Mouse (Mus musculus) MEL (cell line): ENCODE measurements around the gene Gnb4. TPM values are rescaled to one million over a fixed set of nuclear protein-coding genes. Genes with fewer than 3 reads are reported as not detected.

Experiments
- DNase-seq: peaks from one replicate; pipeline ENCODE4 v3.0.0; 2011; ENCODE audit warnings: low read depth, low spot score
- H3K27ac ChIP-seq: 2 replicates; pipeline ENCODE4 v1.5.1; 2012; ENCODE audit warnings: low read depth, mild to moderate bottlenecking, control low read depth, low read length, moderate library complexity; ENCODE audit not compliant: control insufficient read depth
- H3K27me3 ChIP-seq, 2 experiments: fragments of 150-350 bp in 1 of 2; sonication (generic) in 1 of 2; 2 replicates each; pipeline ENCODE4 v1.6.1; 2012; ENCODE audit warnings: low read length in 2 of 2, mild to moderate bottlenecking in 2 of 2, improper control_type of control experiment in 1 of 2, moderate library complexity in 1 of 2; ENCODE audit not compliant: insufficient read depth in 2 of 2, control insufficient read depth in 1 of 2
- H3K36me3 ChIP-seq, 2 experiments: 2 replicates each; pipeline ENCODE4 v1.6.1; 2012 to 2014; ENCODE audit warnings: low read length in 2 of 2, improper control_type of control experiment in 1 of 2, inconsistent platforms in 1 of 2, mild to moderate bottlenecking in 1 of 2; ENCODE audit not compliant: insufficient read depth in 2 of 2, control insufficient read depth in 1 of 2
- H3K4me1 ChIP-seq, 2 experiments: fragments of 150-350 bp in 1 of 2; sonication (generic) in 1 of 2; 2 replicates each; pipeline ENCODE4 v1.6.1; 2012; ENCODE audit warnings: low read length in 2 of 2, improper control_type of control experiment in 1 of 2, mild to moderate bottlenecking in 1 of 2; ENCODE audit not compliant: insufficient read depth in 2 of 2, control insufficient read depth in 1 of 2
- H3K4me3 ChIP-seq, 2 experiments: fragments of 150-350 bp in 1 of 2; sonication (generic) in 1 of 2; 2 replicates each; pipeline ENCODE4 v1.5.1; 2012; ENCODE audit warnings: low read depth in 2 of 2, low read length in 2 of 2, mild to moderate bottlenecking in 2 of 2, moderate library complexity in 2 of 2, control low read depth in 1 of 2, improper control_type of control experiment in 1 of 2; ENCODE audit not compliant: control insufficient read depth in 1 of 2, insufficient read depth in 1 of 2
- H3K79me2 ChIP-seq: 2 replicates; pipeline ENCODE4 v1.6.1; 2012; ENCODE audit warnings: mild to moderate bottlenecking, low read length, moderate library complexity; ENCODE audit not compliant: control insufficient read depth, poor library complexity, insufficient read depth
- H3K9ac ChIP-seq: 2 replicates; pipeline ENCODE4 v1.6.1; 2012; ENCODE audit warnings: low read depth, mild to moderate bottlenecking, control low read depth, low read length, moderate library complexity; ENCODE audit not compliant: control insufficient read depth, poor library complexity, severe bottlenecking
- H3K9me3 ChIP-seq: fragments of 150-350 bp; sonication (generic); replicated peaks from 2 replicates; pipeline ENCODE4 v1.6.1; 2012; ENCODE audit warnings: mild to moderate bottlenecking, low read length, improper control_type of control experiment, moderate library complexity; ENCODE audit not compliant: insufficient read depth
- BHLHE40 ChIP-seq: IDR thresholded peaks from 2 replicates; pipeline ENCODE4 v1.6.1; 2012; ENCODE audit warnings: low read depth, mild to moderate bottlenecking, inconsistent platforms, low read length, improper control_type of control experiment, borderline replicate concordance
- CTCF ChIP-seq, 3 experiments: IDR thresholded peaks in 2 of 3; conservative IDR thresholded peaks in 1 of 3; 2 replicates each; pipeline ENCODE4 v1.5.1; 2011 to 2012; ENCODE audit warnings: low read length in 3 of 3, low read depth in 2 of 3, mild to moderate bottlenecking in 2 of 3, improper control_type of control experiment in 1 of 3, inconsistent platforms in 1 of 3, mixed read lengths in 1 of 3, moderate library complexity in 1 of 3; ENCODE audit not compliant: control insufficient read depth in 1 of 3, insufficient read depth in 1 of 3, poor library complexity in 1 of 3, severe bottlenecking in 1 of 3
- GATA1 ChIP-seq: IDR thresholded peaks from 2 replicates; pipeline ENCODE4 v1.6.1; 2011; ENCODE audit warnings: low read depth, low read length, improper control_type of control experiment
- HCFC1 ChIP-seq: IDR thresholded peaks from 2 replicates; pipeline ENCODE4 v1.6.1; 2012; ENCODE audit warnings: low read depth, mild to moderate bottlenecking, inconsistent platforms, low read length, improper control_type of control experiment, moderate library complexity
- JUND ChIP-seq: IDR thresholded peaks from 2 replicates; pipeline ENCODE4 v1.6.1; 2011; ENCODE audit warnings: low read depth, mild to moderate bottlenecking, improper control_type of control experiment, low read length
- KAT2A ChIP-seq: conservative IDR thresholded peaks from 2 replicates; pipeline ENCODE4 v1.6.1; 2012; ENCODE audit warnings: low read depth, low read length, improper control_type of control experiment, inconsistent platforms
- MAX ChIP-seq: IDR thresholded peaks from 2 replicates; pipeline ENCODE4 v1.6.1; 2011; ENCODE audit warnings: low read length, improper control_type of control experiment
- MEF2A ChIP-seq: IDR thresholded peaks from 2 replicates; pipeline ENCODE4 v1.6.1; 2014; ENCODE audit warnings: low read depth, mild to moderate bottlenecking, inconsistent platforms, low read length, improper control_type of control experiment; ENCODE audit not compliant: poor library complexity, insufficient replicate concordance, severe bottlenecking; ENCODE audit errors: extremely low read depth
- MXI1 ChIP-seq: IDR thresholded peaks from 2 replicates; pipeline ENCODE4 v1.6.1; 2011; ENCODE audit warnings: mild to moderate bottlenecking, low read depth, low read length, improper control_type of control experiment
- POLR2A ChIP-seq, 2 experiments: IDR thresholded peaks; 2 replicates each; pipeline ENCODE4 v1.6.1; 2011 to 2012; ENCODE audit warnings: low read length in 2 of 2, mild to moderate bottlenecking in 2 of 2, control low read depth in 1 of 2, improper control_type of control experiment in 1 of 2, low read depth in 1 of 2, moderate library complexity in 1 of 2; ENCODE audit not compliant: control insufficient read depth in 1 of 2, insufficient read depth in 1 of 2, poor library complexity in 1 of 2
- RCOR1 ChIP-seq: IDR thresholded peaks from 2 replicates; pipeline ENCODE4 v1.6.1; 2012; ENCODE audit warnings: low read depth, mild to moderate bottlenecking, inconsistent platforms, low read length, improper control_type of control experiment
- SIN3A ChIP-seq: IDR thresholded peaks from 2 replicates; pipeline ENCODE4 v1.6.1; 2012; ENCODE audit warnings: low read length, improper control_type of control experiment, inconsistent platforms
- SMC3 ChIP-seq: IDR thresholded peaks from 2 replicates; pipeline ENCODE4 v1.6.1; 2011; ENCODE audit warnings: low read depth, low read length, improper control_type of control experiment
- TAL1 ChIP-seq: IDR thresholded peaks from 2 replicates; pipeline ENCODE4 v1.6.1; 2012; ENCODE audit warnings: mild to moderate bottlenecking, inconsistent platforms, low read length, moderate library complexity, mixed read lengths
- TCF12 ChIP-seq: IDR thresholded peaks from 2 replicates; pipeline ENCODE4 v1.6.1; 2014; ENCODE audit warnings: low read depth, mild to moderate bottlenecking, inconsistent platforms, low read length, improper control_type of control experiment, moderate library complexity
- USF2 ChIP-seq, 2 experiments: IDR thresholded peaks; 2 replicates each; pipeline ENCODE4 v1.6.1; 2011 to 2012; ENCODE audit warnings: improper control_type of control experiment in 2 of 2, low read length in 2 of 2, borderline replicate concordance in 1 of 2, inconsistent platforms in 1 of 2, low read depth in 1 of 2, mild to moderate bottlenecking in 1 of 2; ENCODE audit not compliant: insufficient read depth in 1 of 2
- ZMIZ1 ChIP-seq: IDR thresholded peaks from 2 replicates; pipeline ENCODE4 v1.6.1; 2012; ENCODE audit warnings: low read depth, mild to moderate bottlenecking, inconsistent platforms, low read length, improper control_type of control experiment, moderate library complexity
- polyA plus RNA-seq, 2 experiments: library from polyadenylated mRNA; stranded (reverse) in 1 of 2; unstranded in 1 of 2; fragments of >175 nt in 1 of 2; fragments of >200 nt in 1 of 2; gene quantifications; 2 replicates each; pipeline versions ENCODE4 v1.2.1 to v1.2.4; 2012; ENCODE audit warnings: low replicate concordance in 2 of 2, low read depth in 1 of 2; ENCODE audit not compliant: insufficient read length in 2 of 2, insufficient read depth in 1 of 2, missing spikeins in 1 of 2
- total RNA-seq: library from RNA; depleted of rRNA; stranded (reverse); fragments of 300-350 nt; gene quantifications from 2 replicates; pipeline ENCODE4 v1.2.3, GENCODE M21; 2012

Gene Gnb4
- total and polyA plus RNA-seq, 3 experiments: 49.5 to 61.2 TPM; not detected in 1

DNA sequence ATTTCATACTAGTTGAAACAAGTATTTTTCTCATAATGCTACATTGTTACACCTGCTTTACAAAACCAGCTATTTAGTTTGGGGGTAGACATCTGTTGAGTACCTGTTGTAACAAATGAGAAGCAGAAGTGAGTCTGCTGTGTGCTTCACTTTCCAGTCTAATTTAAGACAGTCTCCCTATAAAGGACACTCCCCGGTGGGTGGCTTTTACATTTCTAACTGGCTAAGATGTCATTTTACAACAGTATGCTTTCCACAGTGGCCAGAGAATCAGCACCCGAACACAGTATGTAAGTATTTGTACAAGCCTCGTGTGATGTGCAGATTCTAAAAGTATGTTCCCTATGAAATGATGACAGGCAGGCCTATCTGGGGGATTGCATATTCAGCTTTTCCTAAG is 35.6 kb downstream of the Gnb4 start:
- no peak overlapping the region for H3K27ac ChIP-seq
- H3K4me3 ChIP-seq: no peak overlapping the region
- no peaks in the 10 kb centered on the region for H3K79me2 ChIP-seq
- no peak for DNase-seq
- H3K27me3 ChIP-seq: no peaks in the 10 kb centered on the region
- H3K4me1 ChIP-seq: no peaks in the 10 kb centered on the region
- no peak overlapping the region for H3K9ac ChIP-seq
- TF ChIP-seq KAT2A: no peak
- no peak for TF ChIP-seq SMC3
- H3K36me3 ChIP-seq: peaks cover 0 to 9% of the 10 kb centered on the region in 2 experiments; a peak in 2 of 4 replicates
- no peaks in the 10 kb centered on the region for H3K9me3 ChIP-seq

DNA sequence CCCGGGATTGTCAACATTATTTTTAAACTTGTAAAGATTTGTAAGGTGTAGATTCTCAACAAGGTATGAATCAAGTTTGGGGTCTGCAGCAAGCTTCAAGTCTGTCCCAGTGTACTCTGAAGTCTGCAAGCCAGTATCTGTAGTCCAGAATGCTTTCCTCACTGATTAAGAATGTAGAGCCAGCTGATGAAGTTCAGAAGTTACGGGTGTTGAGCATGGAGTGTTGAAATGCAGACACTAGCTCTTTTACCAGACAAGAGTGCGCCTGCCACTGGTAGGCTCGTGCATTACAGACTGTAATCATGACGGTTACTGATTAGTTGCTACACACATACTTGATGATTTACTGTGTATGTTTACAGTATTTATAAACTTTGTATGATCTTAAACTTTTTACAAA is 37.6 kb downstream of the Gnb4 start:
- peak in 2 of 3 experiments; percentile 12 to 16; a peak in 2 of 6 replicates for TF ChIP-seq CTCF (IDR thresholded peaks at IDR 0.05 in 2 of 3, conservative IDR thresholded peaks at IDR 0.05 in 1 of 3; ENCODE audit: control insufficient read depth in 1 of 3, insufficient read depth in 1 of 3, low read depth in 2 of 3, low read length in 3 of 3, poor library complexity in 1 of 3, severe bottlenecking in 1 of 3)
- no peak for TF ChIP-seq SMC3
- no peak for TF ChIP-seq ZMIZ1
- TF ChIP-seq SIN3A: no peak
- no peak for TF ChIP-seq RCOR1
- no peak overlapping the region for H3K27ac ChIP-seq

DNA sequence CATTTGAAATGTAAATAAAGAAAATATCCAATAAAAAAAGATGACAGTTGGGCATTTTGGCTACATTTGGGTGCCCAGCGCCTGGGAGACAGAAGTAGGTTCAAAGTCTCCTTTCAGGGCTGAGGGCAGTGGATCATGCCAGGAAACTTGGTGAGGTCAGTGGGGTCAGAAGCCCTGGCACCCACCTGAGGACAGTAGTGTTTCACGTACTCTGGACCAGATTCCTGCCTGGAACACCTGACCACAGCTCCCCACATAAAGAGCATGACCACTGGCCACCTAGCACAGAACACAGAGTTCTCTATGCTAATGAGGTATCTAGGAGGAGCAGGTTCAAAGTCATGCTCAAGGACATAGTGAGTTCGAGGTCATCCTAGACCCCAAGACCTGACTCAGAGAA is 41.2 kb downstream of the Gnb4 start:
- DNase-seq: no peak
- no peaks in the 10 kb centered on the region for H3K27me3 ChIP-seq
- H3K36me3 ChIP-seq: peaks cover 1 to 7% of the 10 kb centered on the region in 2 experiments; a peak in 3 of 4 replicates
- no peak overlapping the region for H3K27ac ChIP-seq
- no peak overlapping the region for H3K4me3 ChIP-seq
- H3K9me3 ChIP-seq: no peaks in the 10 kb centered on the region
- no peaks in the 10 kb centered on the region for H3K79me2 ChIP-seq
- H3K4me1 ChIP-seq: peaks cover 0 to 4% of the 10 kb centered on the region in 2 experiments; a peak in 2 of 4 replicates
- no peak for TF ChIP-seq BHLHE40
- no peak for TF ChIP-seq TCF12
- TF ChIP-seq MEF2A: no peak
- TF ChIP-seq TAL1: no peak
- no peak for TF ChIP-seq MXI1
- TF ChIP-seq POLR2A (IDR thresholded peaks at IDR 0.05; ENCODE audit: control insufficient read depth in 1 of 2, insufficient read depth in 1 of 2, low read depth in 1 of 2, low read length in 2 of 2, poor library complexity in 1 of 2): no peak
- TF ChIP-seq MAX: no peak
- no peak for TF ChIP-seq HCFC1
- TF ChIP-seq USF2 (IDR thresholded peaks at IDR 0.05; ENCODE audit: borderline replicate concordance in 1 of 2, insufficient read depth in 1 of 2, low read depth in 1 of 2, low read length in 2 of 2): no peak
- no peak for TF ChIP-seq GATA1
- no peak for TF ChIP-seq JUND
- TF ChIP-seq, all 39 proteins: peak for 0
- no peak overlapping the region for H3K9ac ChIP-seq

More for the DNA sequence above, 37.6 kb downstream of the Gnb4 start:
- Histone ChIP-seq H3K4me1 (peaks cover 0 to 2% of the 10 kb centered on the region in 2 experiments; a peak in 2 of 4 replicates), H3K4me3 (no peak overlapping the region), H3K9ac (no peak overlapping the region), H3K79me2 (no peaks in the 10 kb centered on the region), H3K36me3 (peaks cover 2 to 5% of the 10 kb centered on the region in 2 experiments; a peak in 3 of 4 replicates), H3K27me3 (no peaks in the 10 kb centered on the region), H3K9me3 (no peaks in the 10 kb centered on the region)
- no peak for DNase-seq
